Mouse (Mus musculus) cerebellum, postnatal 4 days (tissue): ENCODE results near the gene Prl7c1.
"Not testable (repeated sequence)": the region's sequence is repeated elsewhere in the genome, so short reads cannot be mapped to it uniquely, and the experiment has no call there.

ENCODE experiments used
- DNase-seq, 2 experiments: peaks; one replicate each; pipeline ENCODE4 v3.0.0; 2022; ENCODE audit warnings: low spot score in 2 of 2, mixed read lengths in 1 of 2

Gene Prl7c1

DNA sequence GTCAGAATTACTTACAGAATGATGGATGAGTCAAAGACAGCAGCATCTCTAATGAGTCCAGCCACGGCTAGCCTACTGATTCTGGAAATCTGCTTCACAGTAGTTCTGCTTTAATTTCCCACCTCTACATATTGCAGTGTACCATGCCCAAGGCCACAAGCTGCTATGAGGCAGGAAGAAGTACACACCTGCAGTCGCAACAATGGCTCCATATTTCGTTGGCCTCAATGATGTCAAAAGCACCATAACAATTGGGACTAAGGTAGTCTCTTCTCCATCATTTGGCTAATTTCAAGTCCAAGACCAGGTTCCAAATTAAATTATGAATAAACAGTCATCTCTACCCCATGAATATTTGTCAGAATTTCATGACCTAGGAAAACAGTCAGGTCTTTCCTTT lies at the start of gene Prl7c1:
TSS of gene Prl7c1 (minus strand) at position 101 of the 400 bp plus-strand sequence.
- not testable (repeated sequence) for DNase-seq

DNA sequence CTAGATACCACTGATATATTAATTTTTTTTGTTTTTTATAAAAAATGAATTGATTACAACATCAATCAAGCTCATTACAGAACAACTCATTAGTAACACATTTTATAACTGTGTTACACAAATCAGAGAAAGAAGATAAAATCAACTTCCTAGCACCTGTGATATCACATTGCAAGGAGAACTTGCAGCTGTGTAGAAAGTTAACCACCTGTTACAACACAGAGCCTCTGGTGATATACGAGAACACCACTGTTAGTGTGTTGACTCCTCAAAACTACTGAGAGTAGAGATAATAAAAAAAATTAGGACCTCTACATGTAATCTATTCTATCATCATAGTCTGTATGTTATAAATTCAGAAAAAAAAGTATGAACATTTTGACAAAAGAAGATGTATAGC lies 22.2 kb upstream of the Prl7c1 start:
- DNase-seq: no peak

DNA sequence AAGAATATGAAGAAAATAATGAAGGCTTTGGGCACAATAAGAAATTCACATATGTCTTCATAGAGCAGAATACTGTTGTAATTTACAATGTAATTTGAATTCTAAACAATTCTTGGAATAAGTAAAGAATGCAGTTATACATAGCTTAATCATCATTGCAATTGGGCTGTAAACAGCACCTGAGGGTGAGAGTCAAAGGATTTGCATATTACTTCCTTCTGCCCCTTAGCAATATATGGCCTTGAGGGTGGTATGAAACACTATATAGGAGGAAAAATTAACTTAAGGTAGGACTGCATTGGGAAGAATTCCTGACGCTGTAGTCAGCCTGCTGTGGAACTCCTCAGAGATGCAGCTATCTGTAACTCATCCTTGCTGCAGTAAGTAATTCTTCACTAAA lies 20.8 kb upstream of the Prl7c1 start, which contains the start of gene Prl2a1:
TSS of gene Prl2a1 (plus strand) at position 301 of the 400 bp plus-strand sequence.
- DNase-seq: no peak

DNA sequence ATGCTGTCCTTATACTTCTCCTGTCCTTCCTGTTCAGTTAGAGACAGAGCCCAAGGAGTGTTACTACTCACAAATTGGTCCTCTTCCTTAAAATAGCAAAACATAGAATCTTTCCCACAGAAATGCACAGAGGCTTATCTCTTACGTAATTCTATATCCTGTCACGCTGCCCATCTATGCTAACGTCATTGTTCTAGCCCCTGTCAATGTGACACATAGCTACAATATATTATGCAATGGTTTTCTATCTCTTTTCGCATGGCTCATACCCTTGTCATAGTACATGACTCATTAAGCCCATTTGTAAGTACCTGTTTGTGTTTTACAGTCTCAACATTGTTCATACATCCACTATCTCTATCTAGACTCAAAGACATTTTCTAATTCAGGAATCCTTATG lies 18.7 kb upstream of the Prl7c1 start:
- DNase-seq: no peak

DNA sequence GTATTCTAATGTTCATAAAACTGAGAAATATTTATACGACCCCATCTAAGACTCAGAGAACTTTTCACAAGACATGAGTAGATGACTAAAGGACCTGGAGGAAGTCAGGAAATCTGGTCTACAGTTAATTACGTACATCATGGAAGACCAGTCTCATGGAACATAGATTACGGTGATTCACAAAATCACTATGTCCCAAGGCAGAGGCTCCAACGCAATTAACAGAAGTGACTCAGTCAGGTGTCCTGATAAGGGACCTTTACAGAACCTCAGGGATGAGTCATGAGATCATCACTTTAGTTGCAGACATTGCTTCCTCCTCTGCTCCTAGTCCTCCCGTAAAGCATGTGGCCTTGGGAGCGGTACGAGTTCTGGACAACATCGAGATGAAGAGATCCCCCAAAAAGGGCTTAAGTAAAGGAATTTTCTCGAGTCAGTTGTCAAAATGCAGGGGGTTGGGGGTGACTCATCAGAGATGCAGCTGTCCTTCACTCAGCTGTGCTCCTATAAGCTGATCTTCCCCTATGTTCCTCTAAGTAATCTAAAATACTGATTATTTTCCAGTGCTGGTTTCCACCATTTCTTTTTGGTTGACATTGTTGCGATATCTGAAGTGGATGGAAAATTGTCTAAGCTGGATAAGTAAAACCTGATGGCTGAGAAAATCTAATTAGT lies 46.0 kb downstream of the Prl7c1 start:
- DNase-seq: no peak

DNA sequence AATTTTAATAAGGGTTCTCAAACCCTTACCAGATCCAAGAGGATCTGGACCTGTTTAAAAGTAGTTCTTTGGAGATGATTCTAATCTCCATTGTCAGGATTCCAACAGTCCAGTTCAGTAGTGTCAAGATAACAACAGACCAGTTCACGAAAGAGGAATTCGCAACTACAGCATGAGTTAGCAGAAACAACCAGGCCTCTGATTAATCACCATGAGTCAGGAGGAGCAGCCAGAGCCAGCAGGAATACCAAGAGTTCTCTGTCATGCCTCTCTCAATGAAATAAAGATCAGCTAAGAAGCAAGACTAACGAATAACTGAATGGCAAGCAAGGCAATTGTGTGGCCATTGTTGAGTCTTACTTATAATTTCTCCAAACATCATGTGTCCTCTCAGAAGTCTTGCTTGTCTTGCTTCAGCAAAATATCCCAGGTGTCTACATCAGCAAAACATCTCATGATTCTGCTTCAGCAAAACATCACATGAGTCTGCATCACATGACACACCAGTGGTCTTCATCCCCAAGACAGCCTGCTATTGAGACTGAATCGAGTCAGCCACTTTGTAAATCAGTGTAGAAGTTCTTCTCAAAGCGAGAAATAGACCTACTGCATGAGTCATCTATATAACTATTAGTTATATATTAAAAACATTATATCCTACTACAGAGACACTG lies 50.2 kb downstream of the Prl7c1 start:
- not testable (repeated sequence) for DNase-seq

DNA sequence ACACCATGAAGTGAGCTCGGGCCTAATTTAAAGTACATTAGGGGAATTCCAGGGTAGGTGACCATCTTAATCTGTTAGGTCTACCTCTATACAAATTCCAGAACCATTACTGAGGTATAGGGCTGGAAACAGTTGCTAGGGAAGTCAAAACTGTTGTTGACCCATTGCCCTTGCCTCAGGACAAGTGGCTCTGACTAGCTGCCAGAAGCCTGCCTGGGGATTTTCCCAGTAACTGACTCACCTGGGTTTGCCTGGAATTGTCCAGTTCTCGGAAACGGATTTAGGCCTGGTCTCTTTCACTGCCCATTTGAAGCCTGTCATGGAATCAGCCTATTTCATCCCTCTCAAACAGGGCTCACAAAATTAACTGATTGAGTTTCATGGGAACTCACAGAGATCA lies 55.5 kb downstream of the Prl7c1 start:
- not testable (repeated sequence) for DNase-seq
